Mouse (Mus musculus) megakaryocyte, embryonic 14.5 days (primary cell): Measurements from ENCODE around the gene Scyl3.

Experiments
- FLI1 ChIP-seq: IDR thresholded peaks from 2 replicates; pipeline ENCODE4 v1.6.1; 2012; ENCODE audit warnings: low read length, inconsistent platforms, mixed read lengths
- GATA1 ChIP-seq: IDR thresholded peaks from 3 replicates; pipeline ENCODE4 v1.6.1; 2012; ENCODE audit warnings: mixed read lengths, low read length, inconsistent platforms, borderline replicate concordance

DNA sequence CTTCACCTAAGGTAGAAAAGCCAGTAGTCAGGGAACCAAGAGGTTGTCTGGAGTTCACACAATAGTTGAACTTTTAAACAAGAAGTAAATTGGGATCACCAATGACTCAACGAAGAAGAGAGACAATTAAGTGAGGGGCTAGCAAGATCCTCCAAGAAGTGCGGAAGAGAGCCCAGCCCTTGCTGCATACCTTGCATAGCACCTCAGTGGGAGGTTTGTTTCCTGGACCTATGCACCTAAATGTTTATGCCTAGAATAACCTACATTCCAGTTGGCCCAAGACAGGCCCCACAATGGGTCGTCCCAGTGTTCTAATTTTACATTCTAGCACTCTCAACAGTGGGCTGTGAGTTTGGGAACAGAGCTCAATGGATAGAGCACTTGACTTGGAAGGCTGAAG is 75.4 kb downstream of the Scyl3 start:
- no peak for TF ChIP-seq GATA1
- no peak for TF ChIP-seq FLI1
